Mouse (Mus musculus): ENCODE data around the gene Ttc28.

GRCm38 (mm10) chr5:110976721-110977120 lies 97.1 kb downstream of the Ttc28 start:
- TF ChIP-seq POLR2A (IDR thresholded peaks at IDR 0.05; ENCODE audit: borderline replicate concordance, control insufficient read depth, low read depth, low read length) (no peak), CTCF (IDR thresholded peaks at IDR 0.05; ENCODE audit: control insufficient read depth, insufficient read depth, low read length) (no peak)
